Mouse (Mus musculus): Measurements from ENCODE around the gene Vmn2r16. TPM values are rescaled to one million over a fixed set of nuclear protein-coding genes. Genes with fewer than 3 reads are reported as not detected.

The Vmn2r16 gene
- not detected in 2 replicates for polyA plus RNA-seq (2012; rRNA removed)

DNA sequence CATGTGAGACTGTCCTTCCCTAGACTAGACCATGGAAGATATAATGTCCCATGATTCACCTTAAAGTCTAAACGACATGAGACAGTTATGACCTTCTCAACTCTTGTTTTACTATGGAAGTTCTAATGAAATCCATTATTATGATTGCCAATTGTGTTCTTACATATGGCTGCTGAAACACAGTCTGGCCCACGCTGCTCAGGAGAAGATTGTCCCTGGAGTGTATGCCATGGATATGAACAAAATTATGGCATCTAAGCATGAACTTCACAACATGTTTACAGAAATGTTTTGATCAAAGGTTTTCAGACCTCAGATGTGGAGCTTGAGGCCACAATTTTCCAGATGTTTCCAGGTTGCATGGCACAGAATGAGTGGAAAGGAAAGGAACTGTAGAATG lies at the start of gene Vmn2r16:
TSS of gene Vmn2r16 (plus strand) at position 301 of the 400 bp plus-strand sequence.
- H3K27ac ChIP-seq (ENCODE audit: insufficient read depth, low read length) = no peak within 1 kb of the TSS
- TF ChIP-seq CTCF (IDR thresholded peaks at IDR 0.05; ENCODE audit: borderline replicate concordance, insufficient read depth, low read depth, low read length) (no peak), POLR2A (IDR thresholded peaks at IDR 0.05; ENCODE audit: borderline replicate concordance, insufficient read depth, low read length) (no peak)
- 41% methylated on average over 2 of the region's 2 CpGs for WGBS

DNA sequence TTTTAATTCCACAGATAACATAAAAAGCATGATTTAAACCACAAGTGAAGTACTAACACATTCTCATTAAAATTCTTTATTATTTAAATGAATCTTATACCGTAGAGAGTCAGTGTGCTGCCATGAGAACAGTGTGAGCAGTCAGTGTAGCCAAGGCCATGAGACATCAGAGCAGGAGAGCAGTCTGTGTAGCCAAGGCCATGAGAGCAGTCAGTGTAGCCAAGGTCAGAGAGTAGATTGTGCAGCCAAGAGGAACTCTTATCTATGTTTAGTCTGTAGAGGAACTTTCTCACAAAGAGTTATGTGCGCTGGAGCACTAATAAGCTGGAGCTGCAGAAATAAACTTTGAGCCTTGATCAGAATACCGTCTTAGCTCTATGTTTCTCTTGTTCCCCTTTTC lies 35.3 kb upstream of the Vmn2r16 start:
- TF ChIP-seq POLR2A (IDR thresholded peaks at IDR 0.05; ENCODE audit: borderline replicate concordance, insufficient read depth, low read length) (no peak), CTCF (IDR thresholded peaks at IDR 0.05; ENCODE audit: borderline replicate concordance, insufficient read depth, low read depth, low read length) (no peak)
- WGBS = 83% methylated on average over 3 of the region's 3 CpGs
- Histone ChIP-seq H3K27me3 (ENCODE audit: control insufficient read depth, insufficient read depth, low read length) (no peaks in the 10 kb centered on the region), H3K27ac (ENCODE audit: insufficient read depth, low read length) (no peak overlapping the region), H3K4me3 (replicated peaks; ENCODE audit: insufficient read depth, low read depth, low read length) (no peak overlapping the region), H3K4me1 (ENCODE audit: control insufficient read depth, insufficient read depth, low read length) (no peaks in the 10 kb centered on the region)
- no peak for DNase-seq

More for the DNA sequence above, at the start of gene Vmn2r16:
- DNase-seq = no peak
- no peak within 1 kb of the TSS for H3K4me3 ChIP-seq (replicated peaks; ENCODE audit: insufficient read depth, low read depth, low read length)
- H3K27me3 ChIP-seq (ENCODE audit: control insufficient read depth, insufficient read depth, low read length) = no peaks in the 10 kb centered on the region
- H3K4me1 ChIP-seq (ENCODE audit: control insufficient read depth, insufficient read depth, low read length) = no peaks in the 10 kb centered on the region

GRCm38 (mm10) chr5:109297544-109297943 lies 32.4 kb upstream of the Vmn2r16 start, which contains the start of gene Vmn2r15:
Gene Vmn2r15 (minus strand): TSS chr5:109297644.
- H3K4me1 ChIP-seq (ENCODE audit: control insufficient read depth, insufficient read depth, low read length) = no peaks in the 10 kb centered on the region
- H3K27ac ChIP-seq (ENCODE audit: insufficient read depth, low read length) = no peak within 1 kb of the TSS
- H3K27me3 ChIP-seq (ENCODE audit: control insufficient read depth, insufficient read depth, low read length) = no peaks in the 10 kb centered on the region
- H3K4me3 ChIP-seq (replicated peaks; ENCODE audit: insufficient read depth, low read depth, low read length) = no peak within 1 kb of the TSS
- WGBS = 39% methylated on average over 3 of the region's 3 CpGs
- no peak for DNase-seq
- no peak for TF ChIP-seq POLR2A (IDR thresholded peaks at IDR 0.05; ENCODE audit: borderline replicate concordance, insufficient read depth, low read length)
- TF ChIP-seq CTCF (IDR thresholded peaks at IDR 0.05; ENCODE audit: borderline replicate concordance, insufficient read depth, low read depth, low read length) = no peak

GRCm38 (mm10) chr5:109419388-109419787 lies 89.4 kb downstream of the Vmn2r16 start, which contains the start of gene Vmn2r17:
Gene Vmn2r17 (plus strand): TSS chr5:109419688.
- 47% methylated on average over 2 of the region's 2 CpGs for WGBS
- TF ChIP-seq CTCF (IDR thresholded peaks at IDR 0.05; ENCODE audit: borderline replicate concordance, insufficient read depth, low read depth, low read length) (no peak), POLR2A (IDR thresholded peaks at IDR 0.05; ENCODE audit: borderline replicate concordance, insufficient read depth, low read length) (no peak)
- DNase-seq = no peak
- H3K27ac ChIP-seq (ENCODE audit: insufficient read depth, low read length) = no peak within 1 kb of the TSS
- no peaks in the 10 kb centered on the region for H3K27me3 ChIP-seq (ENCODE audit: control insufficient read depth, insufficient read depth, low read length)
- no peak within 1 kb of the TSS for H3K4me3 ChIP-seq (replicated peaks; ENCODE audit: insufficient read depth, low read depth, low read length)
- H3K4me1 ChIP-seq (ENCODE audit: control insufficient read depth, insufficient read depth, low read length) = no peaks in the 10 kb centered on the region

Other genes starting within 250 kb of the Vmn2r16 start
- gene Vmn2r12, start 232.2 kb upstream of the Vmn2r16 start, polyA plus RNA-seq (2012; rRNA removed) = not detected in 2 replicates
- not detected in 2 replicates for gene Vmn2r13, start 138.0 kb upstream of the Vmn2r16 start, polyA plus RNA-seq (2012; rRNA removed)
- gene Vmn2r14, start 105.5 kb upstream of the Vmn2r16 start, polyA plus RNA-seq (2012; rRNA removed) = not detected in 2 replicates
- not detected in 2 replicates for gene Vmn2r15, start 32.5 kb upstream of the Vmn2r16 start, polyA plus RNA-seq (2012; rRNA removed)
- gene Vmn2r17, start 89.5 kb downstream of the Vmn2r16 start, polyA plus RNA-seq (2012; rRNA removed) = not detected in 2 replicates
- 15.7 and 17.5 TPM in 2 replicates for gene Crlf2, start 228.8 kb downstream of the Vmn2r16 start, polyA plus RNA-seq (2012; rRNA removed)

Data from cerebellum, adult 2 months (tissue).